Mouse (Mus musculus) heart, embryonic 12.5 days (tissue): ENCODE measurements around the gene 4933402N03Rik. TPM values are rescaled to one million over a fixed set of nuclear protein-coding genes. Genes with fewer than 3 reads are reported as not detected.

Experiments
- ATAC-seq: fragments of 200-750 bp; cut with Nextera tagmentation; 2 replicates; pipeline ENCODE4 v1.8.0; 2017; ENCODE audit warnings: moderate TSS enrichment, moderate library complexity; ENCODE audit not compliant: insufficient number of reproducible peaks, low FRiP score
- H3K27ac ChIP-seq: fragments of 300-500 bp; sonication (generic); 2 replicates; pipeline ENCODE4 v1.5.1; 2016; ENCODE audit warnings: mild to moderate bottlenecking, moderate library complexity; ENCODE audit not compliant: poor library complexity, severe bottlenecking
- H3K27me3 ChIP-seq: fragments of 300-500 bp; sonication (generic); replicated peaks from 2 replicates; pipeline ENCODE4 v1.6.1; 2016; ENCODE audit warnings: mild to moderate bottlenecking, moderate library complexity
- H3K36me3 ChIP-seq: fragments of 300-500 bp; sonication (generic); 2 replicates; pipeline ENCODE4 v1.6.1; 2016; ENCODE audit warnings: mild to moderate bottlenecking, moderate library complexity
- H3K4me1 ChIP-seq: fragments of 300-500 bp; sonication (generic); replicated peaks from 2 replicates; pipeline ENCODE4 v1.6.1; 2016; ENCODE audit warnings: mild to moderate bottlenecking
- H3K4me2 ChIP-seq: fragments of 300-500 bp; sonication (generic); 2 replicates; pipeline ENCODE4 v1.6.1; 2016; ENCODE audit warnings: mild to moderate bottlenecking, moderate library complexity
- H3K4me3 ChIP-seq: fragments of 300-500 bp; sonication (generic); 2 replicates; pipeline ENCODE4 v1.5.1; 2016; ENCODE audit warnings: mild to moderate bottlenecking
- H3K9ac ChIP-seq: fragments of 300-500 bp; sonication (generic); 2 replicates; pipeline ENCODE4 v1.6.1; 2016; ENCODE audit warnings: mild to moderate bottlenecking, moderate library complexity
- H3K9me3 ChIP-seq: fragments of 300-500 bp; sonication (generic); replicated peaks from 2 replicates; pipeline ENCODE4 v1.6.1; 2016; ENCODE audit warnings: mild to moderate bottlenecking, moderate library complexity
- WGBS: fragments of 180-500 bp; shearing (Covaris S2); methylation state at CpG from one replicate; pipeline ENCODE4 v1.1.7; 2016; 5-methylcytosine and 5-hydroxymethylcytosine counted together
- polyA plus RNA-seq: library from polyadenylated mRNA; unstranded; fragments of >200 nt; fragmentation: Nextera tagmentation; extraction: Ambion mirVana; gene quantifications from 2 replicates; pipeline ENCODE4 v1.2.1, GENCODE M21; 2016

4933402N03Rik gene
- not detected in 2 replicates for polyA plus RNA-seq

- no peak within 1 kb of the TSS for H3K9ac ChIP-seq
- H3K9me3 ChIP-seq, result no peaks in the 10 kb centered on the region
- no peak for ATAC-seq
- H3K4me2 ChIP-seq, result no peak within 1 kb of the TSS
- no peak within 1 kb of the TSS for H3K27ac ChIP-seq
- H3K36me3 ChIP-seq, result no peaks in the 10 kb centered on the region
- no peaks in the 10 kb centered on the region for H3K4me1 ChIP-seq
- no peak within 1 kb of the TSS for H3K4me3 ChIP-seq
- H3K27me3 ChIP-seq, result no peaks in the 10 kb centered on the region; the same call in 1 of the 2 replicates
- WGBS, result 79% methylated on average over 2 of the region's 2 CpGs
Measured at GRCm38 (mm10) chr7:131146214-131146613, at the start of gene 4933402N03Rik. Gene 4933402N03Rik (minus strand): TSS chr7:131146314.

GRCm38 (mm10) chr7:131187996-131188395, 41.9 kb upstream of the 4933402N03Rik start:
- no peak for ATAC-seq

GRCm38 (mm10) chr7:131187047-131187446, 40.9 kb upstream of the 4933402N03Rik start:
- H3K9me3 ChIP-seq, result no peaks in the 10 kb centered on the region
- 0 out of 2 replicates have a peak, but pooled peaks cover 6% of the 10 kb centered on the region for H3K27me3 ChIP-seq
- no peaks in the 10 kb centered on the region for H3K36me3 ChIP-seq
- H3K27ac ChIP-seq, result no peak overlapping the region
- WGBS, result 69% methylated on average over 8 of the region's 8 CpGs
- no peak overlapping the region for H3K4me3 ChIP-seq
- ATAC-seq, result no peak
- no peak overlapping the region for H3K4me2 ChIP-seq
- no peak overlapping the region for H3K9ac ChIP-seq
- no peaks in the 10 kb centered on the region for H3K4me1 ChIP-seq

More at GRCm38 (mm10) chr7:131187996-131188395, 41.9 kb upstream of the 4933402N03Rik start:
- 0 out of 2 replicates have a peak, but pooled peaks cover 6% of the 10 kb centered on the region for H3K27me3 ChIP-seq
- no peaks in the 10 kb centered on the region for H3K36me3 ChIP-seq
- no peaks in the 10 kb centered on the region for H3K4me1 ChIP-seq
- no peak overlapping the region for H3K9ac ChIP-seq
- H3K9me3 ChIP-seq, result no peaks in the 10 kb centered on the region
- H3K4me3 ChIP-seq, result no peak overlapping the region
- H3K27ac ChIP-seq, result no peak overlapping the region
- 87% methylated on average over 14 of the region's 14 CpGs for WGBS
- H3K4me2 ChIP-seq, result no peak overlapping the region

GRCm38 (mm10) chr7:131184339-131184738, 38.2 kb upstream of the 4933402N03Rik start:
- 59% methylated on average over 8 of the region's 8 CpGs for WGBS
- ATAC-seq, result no peak
- 0 out of 2 replicates have a peak, but pooled peaks cover 6% of the 10 kb centered on the region for H3K27me3 ChIP-seq
- no peak overlapping the region for H3K9ac ChIP-seq
- no peak overlapping the region for H3K27ac ChIP-seq
- H3K9me3 ChIP-seq, result no peaks in the 10 kb centered on the region
- no peak overlapping the region for H3K4me2 ChIP-seq
- no peaks in the 10 kb centered on the region for H3K4me1 ChIP-seq
- H3K4me3 ChIP-seq, result no peak overlapping the region
- H3K36me3 ChIP-seq, result no peaks in the 10 kb centered on the region

- WGBS, result 45% methylated on average over 4 of the region's 4 CpGs
- no peaks in the 10 kb centered on the region for H3K9me3 ChIP-seq
- no peak overlapping the region for H3K27ac ChIP-seq
- H3K4me1 ChIP-seq, result no peaks in the 10 kb centered on the region
- no peak overlapping the region for H3K4me2 ChIP-seq
- H3K27me3 ChIP-seq, result 0 out of 2 replicates have a peak, but pooled peaks cover 6% of the 10 kb centered on the region
- H3K4me3 ChIP-seq, result no peak overlapping the region
- no peaks in the 10 kb centered on the region for H3K36me3 ChIP-seq
- no peak overlapping the region for H3K9ac ChIP-seq
- no peak for ATAC-seq
Measured at GRCm38 (mm10) chr7:131182685-131183084, 36.6 kb upstream of the 4933402N03Rik start.

GRCm38 (mm10) chr7:131174121-131174520, 28.0 kb upstream of the 4933402N03Rik start, which contains the start of gene 5430419D17Rik:
Gene 5430419D17Rik (plus strand): TSS chr7:131174402.
- no peaks in the 10 kb centered on the region for H3K36me3 ChIP-seq
- no peak within 1 kb of the TSS for H3K4me2 ChIP-seq
- no peak within 1 kb of the TSS for H3K4me3 ChIP-seq
- ATAC-seq, result no peak
- 0 out of 2 replicates have a peak, but pooled peaks cover 6% of the 10 kb centered on the region for H3K27me3 ChIP-seq
- 86% methylated on average over 9 of the region's 9 CpGs for WGBS
- H3K9me3 ChIP-seq, result no peaks in the 10 kb centered on the region
- H3K4me1 ChIP-seq, result no peaks in the 10 kb centered on the region
- no peak within 1 kb of the TSS for H3K27ac ChIP-seq
- H3K9ac ChIP-seq, result no peak within 1 kb of the TSS

GRCm38 (mm10) chr7:131169099-131169498, 23.0 kb upstream of the 4933402N03Rik start:
- Histone ChIP-seq H3K9me3 (0 out of 2 replicates have a peak, but pooled peaks cover 2% of the 10 kb centered on the region), H3K36me3 (no peaks in the 10 kb centered on the region), H3K27ac (no peak overlapping the region), H3K27me3 (0 out of 2 replicates have a peak, but pooled peaks cover 6% of the 10 kb centered on the region), H3K4me3 (no peak overlapping the region), H3K4me1 (no peaks in the 10 kb centered on the region), H3K9ac (no peak overlapping the region), H3K4me2 (no peak overlapping the region)
- no peak for ATAC-seq
- WGBS, result 61% methylated on average over 2 of the region's 2 CpGs

GRCm38 (mm10) chr7:131167771-131168170, 21.7 kb upstream of the 4933402N03Rik start:
- H3K9me3 ChIP-seq, result 0 out of 2 replicates have a peak, but pooled peaks cover 2% of the 10 kb centered on the region
- no peak for ATAC-seq
- WGBS, result 67% methylated on average over 3 of the region's 3 CpGs
- 0 out of 2 replicates have a peak, but pooled peaks cover 6% of the 10 kb centered on the region for H3K27me3 ChIP-seq
- H3K4me1 ChIP-seq, result no peaks in the 10 kb centered on the region
- no peak overlapping the region for H3K27ac ChIP-seq
- no peak overlapping the region for H3K4me3 ChIP-seq
- H3K9ac ChIP-seq, result no peak overlapping the region
- H3K36me3 ChIP-seq, result no peaks in the 10 kb centered on the region
- H3K4me2 ChIP-seq, result no peak overlapping the region

GRCm38 (mm10) chr7:131162251-131162650, 16.1 kb upstream of the 4933402N03Rik start:
- Histone ChIP-seq H3K4me1 (no peaks in the 10 kb centered on the region), H3K4me3 (no peak overlapping the region), H3K9me3 (no peaks in the 10 kb centered on the region), H3K27ac (no peak overlapping the region), H3K27me3 (no peaks in the 10 kb centered on the region), H3K36me3 (no peaks in the 10 kb centered on the region), H3K9ac (no peak overlapping the region), H3K4me2 (no peak overlapping the region)
- no peak for ATAC-seq
- WGBS, result 52% methylated on average over 7 of the region's 7 CpGs

GRCm38 (mm10) chr7:131153044-131153443, 6.9 kb upstream of the 4933402N03Rik start:
- 54% methylated on average over 5 of the region's 5 CpGs for WGBS
- Histone ChIP-seq H3K27ac (no peak overlapping the region), H3K9me3 (no peaks in the 10 kb centered on the region), H3K4me1 (no peaks in the 10 kb centered on the region; the same call in 1 of the 2 replicates), H3K27me3 (no peaks in the 10 kb centered on the region), H3K4me3 (no peak overlapping the region), H3K36me3 (no peaks in the 10 kb centered on the region), H3K9ac (no peak overlapping the region), H3K4me2 (no peak overlapping the region)
- no peak for ATAC-seq

GRCm38 (mm10) chr7:131150179-131150578, 4.1 kb upstream of the 4933402N03Rik start:
- Histone ChIP-seq H3K36me3 (no peaks in the 10 kb centered on the region), H3K4me3 (no peak overlapping the region), H3K27ac (no peak overlapping the region), H3K9me3 (no peaks in the 10 kb centered on the region), H3K4me2 (no peak overlapping the region), H3K9ac (no peak overlapping the region), H3K27me3 (no peaks in the 10 kb centered on the region; the same call in 1 of the 2 replicates), H3K4me1 (no peaks in the 10 kb centered on the region; the same call in 1 of the 2 replicates)
- no peak for ATAC-seq
- 81% methylated on average over 3 of the region's 3 CpGs for WGBS

GRCm38 (mm10) chr7:131133181-131133580, 12.9 kb downstream of the 4933402N03Rik start:
- H3K4me2 ChIP-seq, result no peak overlapping the region
- H3K36me3 ChIP-seq, result no peaks in the 10 kb centered on the region
- peaks cover 29% of the 10 kb centered on the region for H3K27me3 ChIP-seq
- peaks cover 7% of the 10 kb centered on the region for H3K9me3 ChIP-seq
- H3K4me1 ChIP-seq, result no peaks in the 10 kb centered on the region
- no peak for ATAC-seq
- no peak overlapping the region for H3K4me3 ChIP-seq
- no peak overlapping the region for H3K27ac ChIP-seq
- WGBS, result 60% methylated on average over 3 of the region's 3 CpGs
- H3K9ac ChIP-seq, result no peak overlapping the region
